Mouse (Mus musculus) midbrain, embryonic 11.5 days (tissue): ENCODE results near the gene Gm20547. TPM values are rescaled to one million over a fixed set of nuclear protein-coding genes. Genes with fewer than 3 reads are reported as not detected.

ENCODE experiments used
- ATAC-seq: fragments of 200-750 bp; cut with Nextera tagmentation; 2 replicates; pipeline ENCODE4 v1.8.0; 2017; ENCODE audit warnings: moderate TSS enrichment, moderate library complexity; ENCODE audit not compliant: low FRiP score
- DNase-seq: peaks from one replicate; pipeline ENCODE4 v3.0.0; 2015; ENCODE audit warnings: low spot score; ENCODE audit errors: missing footprints
- H3K27ac ChIP-seq: fragments of 300-500 bp; sonication (generic); 2 replicates; pipeline ENCODE4 v1.5.1; 2014; ENCODE audit warnings: low read depth, low read length
- H3K27me3 ChIP-seq: fragments of 300-500 bp; sonication (generic); 2 replicates; pipeline ENCODE4 v1.6.1; 2014; ENCODE audit warnings: mild to moderate bottlenecking, low read length, moderate library complexity, mixed read lengths; ENCODE audit not compliant: control insufficient read depth, insufficient read depth
- H3K36me3 ChIP-seq: fragments of 300-500 bp; sonication (generic); 2 replicates; pipeline ENCODE4 v1.6.1; 2014; ENCODE audit warnings: mild to moderate bottlenecking, low read length, moderate library complexity, mixed read lengths; ENCODE audit not compliant: control insufficient read depth, insufficient read depth
- H3K4me1 ChIP-seq: fragments of 300-500 bp; sonication (generic); 2 replicates; pipeline ENCODE4 v1.6.1; 2014; ENCODE audit warnings: low read length; ENCODE audit not compliant: control insufficient read depth, insufficient read depth
- H3K4me2 ChIP-seq: fragments of 300-500 bp; sonication (generic); 2 replicates; pipeline ENCODE4 v1.6.1; 2014; ENCODE audit warnings: mild to moderate bottlenecking, moderate library complexity
- H3K4me3 ChIP-seq: fragments of 300-500 bp; sonication (generic); 2 replicates; pipeline ENCODE4 v1.5.1; 2014; ENCODE audit warnings: low read depth, low read length
- H3K9ac ChIP-seq: fragments of 300-500 bp; sonication (generic); 2 replicates; pipeline ENCODE4 v1.6.1; 2014; ENCODE audit warnings: low read length
- H3K9me3 ChIP-seq: fragments of 300-500 bp; sonication (generic); 2 replicates; pipeline ENCODE4 v1.6.1; 2016; ENCODE audit warnings: low read length; ENCODE audit not compliant: control insufficient read depth
- WGBS: fragments of 180-500 bp; shearing (Covaris S2); extraction: QIAGEN DNeasy Blood & Tissue Kit; methylation state at CpG from one replicate; pipeline ENCODE4 v1.1.7; 2014; 5-methylcytosine and 5-hydroxymethylcytosine counted together
- polyA plus RNA-seq: library from polyadenylated mRNA; unstranded; fragments of >200 nt; fragmentation: Nextera tagmentation; extraction: Ambion mirVana; gene quantifications from 2 replicates; pipeline ENCODE4 v1.2.1, GENCODE M21; 2014

Gm20547 gene
- polyA plus RNA-seq, 1 experiment from 2014 or later, result 0.05 TPM

DNA sequence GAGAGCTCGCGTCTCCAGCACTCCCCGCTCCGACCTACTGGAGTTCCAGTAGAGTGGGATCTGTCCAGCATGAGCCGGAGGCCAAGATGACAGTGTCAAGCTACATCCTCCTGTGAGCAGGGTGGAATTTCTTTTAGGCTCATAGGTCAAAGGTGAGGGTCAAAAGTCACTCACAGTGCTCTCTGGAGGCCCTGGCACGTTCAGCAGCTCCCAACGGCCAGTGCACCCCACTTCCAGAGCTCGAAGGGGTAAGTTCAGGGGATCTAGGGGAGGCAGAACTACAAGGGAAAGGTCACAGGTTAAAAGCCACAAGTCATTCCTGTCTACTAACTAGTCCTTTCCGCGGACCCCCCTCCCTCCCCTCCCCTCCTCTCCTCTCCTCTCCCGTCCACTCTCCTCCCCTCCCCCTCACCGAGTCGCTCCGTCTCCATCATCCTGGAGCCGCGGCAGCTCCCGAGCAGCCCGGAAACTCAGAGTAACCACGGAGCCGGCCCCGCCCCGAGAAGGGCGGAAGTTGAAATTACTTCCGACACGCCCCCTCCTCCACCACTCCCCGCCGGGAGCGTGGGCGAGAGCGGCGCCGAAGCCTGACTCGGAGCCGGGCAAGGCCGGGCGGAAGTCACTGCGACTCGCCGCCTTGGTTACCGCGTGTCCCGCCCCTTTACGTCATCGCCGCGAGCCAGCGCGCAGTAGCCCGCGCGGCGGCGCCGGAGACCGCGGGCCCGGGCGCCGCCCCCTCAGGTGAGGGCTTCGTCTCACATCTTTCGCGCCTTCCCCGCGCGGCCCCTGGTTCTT is 31.9 kb downstream of the Gm20547 start, which contains the start of the genes Skiv2l and Nelfe:
Skiv2l (minus strand) TSS at position 489 of the 795 bp plus-strand sequence.
Nelfe (plus strand) TSS at position 670 of the 795 bp plus-strand sequence.
- 1% methylated on average over 65 of the region's 65 CpGs for WGBS
- Histone ChIP-seq H3K9me3 (no peaks in the 10 kb centered on the region), H3K9ac (peak within 1 kb of the TSS; percentile 84), H3K27ac (no peak within 1 kb of the TSS), H3K36me3 (peaks cover 9% of the 10 kb centered on the region; the same call in 1 of the 2 replicates), H3K4me1 (peaks cover 14% of the 10 kb centered on the region), H3K4me2 (peak within 1 kb of the TSS; percentile 86), H3K27me3 (no peaks in the 10 kb centered on the region), H3K4me3 (peak within 1 kb of the TSS; percentile 72)
- peak; percentile 100 for DNase-seq
- peak; percentile 97 for ATAC-seq

DNA sequence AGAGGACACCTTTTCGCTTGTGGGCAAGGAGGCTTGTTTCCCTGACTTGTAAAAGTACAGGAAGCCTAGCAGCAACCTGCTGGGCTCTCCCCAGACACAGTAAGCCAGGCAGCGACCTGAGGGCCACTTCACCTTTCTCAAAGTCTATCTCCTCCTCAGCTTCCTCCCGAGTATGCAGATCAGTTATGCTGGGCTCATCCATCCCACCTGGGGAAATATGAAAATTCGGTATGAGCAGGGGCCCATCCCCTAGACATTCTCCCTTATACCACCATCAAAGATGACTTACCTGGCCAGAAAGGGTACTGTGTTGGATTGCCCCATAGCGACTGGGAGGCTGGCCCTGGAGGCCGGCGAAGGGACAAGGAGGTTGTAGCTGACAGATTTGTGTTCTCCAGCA is 34.2 kb downstream of the Gm20547 start:
- H3K27me3 ChIP-seq, result no peaks in the 10 kb centered on the region
- H3K36me3 ChIP-seq, result peaks cover 15% of the 10 kb centered on the region
- no peak overlapping the region for H3K4me3 ChIP-seq
- no peak overlapping the region for H3K9ac ChIP-seq
- DNase-seq (no peak), ATAC-seq (no peak)
- no peaks in the 10 kb centered on the region for H3K9me3 ChIP-seq
- peaks cover 14% of the 10 kb centered on the region for H3K4me1 ChIP-seq
- WGBS, result 86% methylated on average over 7 of the region's 7 CpGs
- no peak overlapping the region for H3K27ac ChIP-seq
- H3K4me2 ChIP-seq, result no peak overlapping the region

DNA sequence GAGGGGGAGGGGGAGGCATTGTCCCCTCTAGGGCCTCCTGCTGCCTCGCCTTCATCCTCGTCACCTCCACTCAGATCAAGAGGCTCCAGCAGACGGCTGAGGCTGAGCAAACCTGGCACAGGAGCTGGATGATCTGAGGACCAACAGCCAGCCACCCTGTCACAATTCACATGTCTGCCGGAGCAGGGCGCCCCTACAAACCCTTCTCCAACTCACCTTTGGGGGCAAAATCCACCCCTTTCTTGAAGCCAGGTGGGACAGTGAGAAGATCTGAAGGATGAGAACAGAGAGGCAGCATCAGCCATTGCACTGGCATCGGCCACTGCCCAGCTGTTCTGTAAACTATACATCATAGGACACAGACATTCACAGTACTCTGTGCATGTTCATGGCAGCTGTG is 34.6 kb downstream of the Gm20547 start:
- no peaks in the 10 kb centered on the region for H3K27me3 ChIP-seq

DNA sequence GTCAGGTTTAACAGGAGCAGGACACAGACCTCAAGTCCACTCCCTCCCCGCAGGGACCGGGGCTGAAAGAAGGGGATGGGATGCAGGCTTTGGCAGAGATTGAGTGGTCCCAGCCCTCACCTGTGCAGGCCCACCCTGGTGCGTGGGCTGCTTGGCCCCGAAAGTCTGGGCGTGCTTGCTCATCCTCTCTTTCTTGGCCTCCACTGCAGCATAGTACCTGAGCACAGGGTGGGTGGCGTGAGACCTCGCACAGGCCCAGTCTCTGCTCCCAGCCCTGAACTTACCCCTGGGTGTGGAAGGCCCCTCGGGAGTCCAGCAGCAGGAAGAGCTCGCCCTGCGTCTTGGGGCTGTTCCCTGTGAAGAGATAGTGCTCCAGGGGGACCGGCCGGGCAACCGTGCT is 37.0 kb downstream of the Gm20547 start:
- Histone ChIP-seq H3K27me3 (no peaks in the 10 kb centered on the region), H3K27ac (no peak overlapping the region), H3K9me3 (no peaks in the 10 kb centered on the region), H3K36me3 (peaks cover 18% of the 10 kb centered on the region), H3K4me2 (no peak overlapping the region), H3K9ac (no peak overlapping the region), H3K4me3 (no peak overlapping the region), H3K4me1 (peaks cover 4% of the 10 kb centered on the region; the same call in 1 of the 2 replicates)
- 93% methylated on average over 13 of the region's 13 CpGs for WGBS
- ATAC-seq (no peak), DNase-seq (no peak)

More for the DNA sequence above, 34.6 kb downstream of the Gm20547 start:
- H3K36me3 ChIP-seq, result peaks cover 15% of the 10 kb centered on the region
- DNase-seq (no peak), ATAC-seq (no peak)
- H3K9me3 ChIP-seq, result no peaks in the 10 kb centered on the region
- 84% methylated on average over 6 of the region's 6 CpGs for WGBS
- no peak overlapping the region for H3K9ac ChIP-seq
- no peak overlapping the region for H3K27ac ChIP-seq
- no peak overlapping the region for H3K4me3 ChIP-seq
- no peak overlapping the region for H3K4me2 ChIP-seq
- peaks cover 14% of the 10 kb centered on the region for H3K4me1 ChIP-seq

GRCm38 (mm10) chr17:34840736-34841307 is 41.0 kb downstream of the Gm20547 start:
- H3K36me3 ChIP-seq, result peaks cover 12% of the 10 kb centered on the region
- H3K4me3 ChIP-seq, result no peak overlapping the region
- no peaks in the 10 kb centered on the region for H3K27me3 ChIP-seq
- ATAC-seq (no peak), DNase-seq (peak; percentile 82)
- peaks cover 14% of the 10 kb centered on the region for H3K4me1 ChIP-seq
- H3K9me3 ChIP-seq, result no peaks in the 10 kb centered on the region
- no peak overlapping the region for H3K9ac ChIP-seq
- no peak overlapping the region for H3K4me2 ChIP-seq
- no peak overlapping the region for H3K27ac ChIP-seq
- WGBS, result 89% methylated on average over 6 of the region's 6 CpGs

- peaks cover 4% of the 10 kb centered on the region for H3K36me3 ChIP-seq
- DNase-seq (no peak), ATAC-seq (no peak)
- H3K9me3 ChIP-seq, result no peaks in the 10 kb centered on the region
- H3K27ac ChIP-seq, result no peak overlapping the region
- no peaks in the 10 kb centered on the region for H3K27me3 ChIP-seq
- 88% methylated on average over 7 of the region's 7 CpGs for WGBS
- H3K9ac ChIP-seq, result no peak overlapping the region
- H3K4me2 ChIP-seq, result no peak overlapping the region
- H3K4me1 ChIP-seq, result peaks cover 17% of the 10 kb centered on the region
- H3K4me3 ChIP-seq, result no peak overlapping the region
Observed at GRCm38 (mm10) chr17:34838785-34839184, 43.1 kb downstream of the Gm20547 start.

DNA sequence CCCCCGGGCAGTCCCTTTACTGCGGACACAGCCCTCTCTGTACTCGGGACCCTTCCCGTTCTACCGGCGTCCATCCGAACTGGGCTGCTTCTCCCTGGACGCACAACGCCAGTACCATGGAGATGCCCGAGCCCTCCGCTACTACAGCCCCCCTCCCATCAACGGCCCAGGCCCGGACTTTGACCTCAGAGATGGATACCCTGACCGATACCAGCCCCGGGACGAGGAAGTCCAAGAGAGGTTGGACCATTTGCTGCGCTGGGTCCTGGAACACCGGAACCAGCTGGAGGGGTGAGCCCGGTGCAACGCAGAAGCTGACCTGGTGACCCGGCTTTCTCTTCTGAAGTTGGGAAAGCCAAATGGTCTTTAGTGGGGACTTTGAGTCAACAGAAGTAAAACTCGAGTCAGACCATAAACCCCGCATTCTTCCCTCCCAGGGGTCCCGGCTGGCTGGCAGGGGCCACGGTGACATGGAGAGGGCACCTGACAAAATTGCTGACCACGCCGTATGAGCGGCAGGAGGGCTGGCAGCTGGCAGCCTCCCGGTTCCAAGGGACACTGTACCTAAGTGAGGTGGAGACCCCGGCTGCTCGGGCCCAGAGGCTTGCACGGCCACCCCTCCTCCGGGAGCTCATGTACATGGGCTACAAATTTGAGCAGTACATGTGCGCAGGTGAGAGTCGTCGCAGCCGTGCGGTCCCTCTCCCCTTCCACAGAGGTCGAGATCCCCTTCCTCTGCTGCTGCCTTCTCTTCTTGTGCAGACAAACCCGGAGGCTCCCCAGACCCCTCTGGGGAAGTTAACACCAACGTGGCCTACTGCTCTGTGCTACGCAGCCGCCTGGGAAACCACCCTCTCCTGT is 44.1 kb downstream of the Gm20547 start:
- peaks cover 4% of the 10 kb centered on the region for H3K36me3 ChIP-seq
- ATAC-seq (peak; percentile 28), DNase-seq (peak; percentile 56)
- no peaks in the 10 kb centered on the region for H3K9me3 ChIP-seq
- H3K9ac ChIP-seq, result peak overlapping the region; percentile 75
- whole genome bisulfite sequencing, result 43% methylated on average over 43 of the region's 43 CpGs
- peaks cover 17% of the 10 kb centered on the region for H3K4me1 ChIP-seq
- no peaks in the 10 kb centered on the region for H3K27me3 ChIP-seq
- H3K4me3 ChIP-seq, result peak overlapping the region; percentile 83
- H3K27ac ChIP-seq, result no peak overlapping the region
- peak overlapping the region; percentile 98 for H3K4me2 ChIP-seq

- Histone ChIP-seq H3K4me2 (peak within 1 kb of the TSS; percentile 98), H3K36me3 (peaks cover 4% of the 10 kb centered on the region), H3K4me1 (peaks cover 17% of the 10 kb centered on the region), H3K9me3 (no peaks in the 10 kb centered on the region), H3K27me3 (no peaks in the 10 kb centered on the region), H3K9ac (peak within 1 kb of the TSS; percentile 75), H3K4me3 (peak within 1 kb of the TSS; percentile 83), H3K27ac (peak within 1 kb of the TSS; percentile 49)
- DNase-seq, result peak; percentile 99
- ATAC-seq, result peak; percentile 94
- WGBS, result under 1% methylated on average over 40 of the region's 40 CpGs
Observed at GRCm38 (mm10) chr17:34836856-34837221, 45.0 kb downstream of the Gm20547 start, which contains the start of the genes Stk19 and Dxo. Gene Stk19 (minus strand): TSS chr17:34836945. Gene Dxo (plus strand): TSS chr17:34837019.
